Mouse (Mus musculus): Measurements from ENCODE around the gene Tmem184a.
A peak's percentile ranks its signal among the peaks of the same experiment; 100 is the strongest.

Tmem184a gene

GRCm38 (mm10) chr5:139813126-139813490 is 6.6 kb downstream of the Tmem184a start:
- DNase-seq = no peak

- no peak for DNase-seq
Observed at GRCm38 (mm10) chr5:139812398-139813125, 7.2 kb downstream of the Tmem184a start.

DNA sequence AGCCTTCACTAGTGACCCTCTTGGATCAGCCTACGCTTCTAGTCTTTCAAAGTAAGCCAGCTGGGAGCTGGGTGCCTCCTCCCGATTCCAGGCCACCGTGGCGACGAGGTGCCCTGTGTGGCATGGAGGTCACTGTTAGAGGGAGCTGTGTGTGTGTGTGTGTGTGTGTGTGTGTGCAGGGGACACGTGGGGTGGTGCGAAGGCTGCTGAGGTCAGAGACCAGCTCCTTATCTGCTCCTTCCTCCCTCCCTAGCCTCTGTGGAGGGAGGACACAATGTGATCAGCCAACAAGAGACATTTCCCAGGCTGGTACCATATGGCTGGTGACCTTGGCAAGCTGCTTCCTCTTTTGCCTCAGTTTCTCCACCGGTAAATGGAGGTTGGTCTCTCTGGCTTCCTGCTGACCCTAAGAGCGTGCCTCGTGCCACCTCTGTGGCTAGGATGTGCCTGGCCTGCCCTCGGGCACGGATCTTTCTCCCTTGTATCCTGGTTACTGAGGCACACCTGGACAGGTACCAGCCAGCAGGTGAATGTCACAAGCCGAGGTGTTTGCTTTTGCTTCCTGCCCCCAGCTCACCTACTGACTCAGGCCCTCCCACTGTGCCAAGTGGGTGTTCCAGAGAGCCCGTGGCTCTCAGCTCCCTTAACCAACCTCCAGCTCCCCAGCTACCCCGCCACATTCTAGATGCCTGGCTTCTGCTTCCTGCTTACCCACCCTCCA is 7.9 kb downstream of the Tmem184a start:
- no peak for DNase-seq

DNA sequence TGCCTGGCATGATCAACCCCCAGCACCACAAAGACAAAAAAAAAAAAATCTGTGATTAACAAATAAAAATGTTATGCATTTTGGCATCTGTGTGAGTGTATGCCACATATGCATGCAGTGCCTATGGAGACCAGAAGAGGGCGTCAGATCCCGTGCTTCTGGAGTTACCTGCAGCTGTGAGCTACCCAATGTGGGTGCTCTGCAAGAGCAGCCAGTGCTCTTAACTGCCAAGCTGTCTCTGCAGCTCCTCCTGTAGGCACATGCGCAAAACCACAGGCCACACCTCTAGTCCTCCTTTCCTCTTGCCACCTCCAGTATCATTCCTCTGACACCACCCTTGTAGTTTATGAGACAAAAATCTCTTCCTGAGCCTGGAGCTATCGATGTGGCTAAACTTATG is 10.3 kb downstream of the Tmem184a start:
- DNase-seq = peak in 1 of 2 experiments; percentile 18

GRCm38 (mm10) chr5:139805924-139806323 is 13.8 kb downstream of the Tmem184a start:
- DNase-seq = no peak

GRCm38 (mm10) chr5:139804573-139805111 is 15.1 kb downstream of the Tmem184a start:
- no peak for DNase-seq

DNA sequence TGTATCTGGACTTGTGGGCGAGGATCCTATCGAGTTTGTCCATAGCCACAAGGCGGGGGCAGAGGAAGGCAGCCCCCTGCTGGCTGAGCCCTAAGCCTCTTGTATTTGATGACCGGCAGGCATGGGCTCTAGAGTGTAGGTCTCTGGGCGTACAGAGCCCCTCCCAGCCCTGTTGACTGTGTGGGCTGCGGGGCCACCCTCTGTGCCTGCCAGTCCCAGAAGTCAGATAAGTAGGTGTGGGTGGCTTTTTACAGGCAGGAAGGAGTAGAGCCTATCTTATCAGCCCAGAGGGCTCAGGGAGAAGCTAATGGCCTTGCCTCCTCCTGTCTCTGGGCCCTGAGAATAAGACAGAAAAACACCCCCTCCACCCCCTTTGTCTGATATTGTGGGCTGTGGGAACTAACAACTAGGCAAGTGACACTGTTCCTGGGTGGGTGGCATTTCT is 15.6 kb downstream of the Tmem184a start:
- no peak for DNase-seq

GRCm38 (mm10) chr5:139803601-139804102 is 16.1 kb downstream of the Tmem184a start:
- peak; percentile 65 to 68 for DNase-seq

DNA sequence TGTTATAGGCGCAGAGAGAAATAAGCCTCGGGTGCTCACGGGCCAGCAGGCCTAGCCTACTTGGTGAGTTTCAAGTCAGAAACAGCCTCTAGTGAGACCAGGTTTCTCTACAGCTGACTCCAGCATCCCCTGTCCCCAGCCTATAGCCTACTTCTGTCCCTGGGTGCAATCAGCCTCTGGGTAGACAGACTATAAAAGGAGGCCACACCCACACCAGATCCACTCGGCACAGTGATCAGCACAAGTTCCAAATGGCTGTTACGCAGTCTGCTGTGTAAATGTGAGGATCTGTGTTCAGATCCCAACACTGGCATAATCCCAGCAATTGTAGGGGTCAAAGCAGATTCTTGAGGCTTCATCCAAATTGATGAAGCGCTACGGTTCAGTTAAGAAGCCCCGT is 16.6 kb downstream of the Tmem184a start:
- no peak for DNase-seq

DNA sequence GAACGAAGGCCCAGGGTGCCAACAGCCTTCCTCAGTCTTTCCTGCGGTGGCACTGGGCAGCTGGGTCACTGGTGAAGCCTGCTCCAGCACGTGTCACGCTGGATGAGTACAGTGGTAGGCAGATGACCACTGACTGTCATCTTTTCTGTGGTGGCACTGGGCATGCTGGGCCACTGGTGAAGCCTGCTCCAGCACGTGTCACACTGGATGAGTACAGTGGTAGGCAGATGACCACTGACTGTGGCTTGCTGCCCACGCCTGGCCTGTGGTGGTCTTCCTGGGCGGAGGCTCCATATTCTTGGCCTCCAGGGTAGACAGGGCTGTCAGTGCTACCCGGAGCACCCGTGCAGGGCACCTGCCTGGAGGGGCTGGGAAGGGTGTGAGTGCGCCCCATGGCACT is 17.8 kb downstream of the Tmem184a start:
- DNase-seq = no peak

- no peak for DNase-seq
Observed at GRCm38 (mm10) chr5:139801231-139801630, 18.5 kb downstream of the Tmem184a start.

GRCm38 (mm10) chr5:139799801-139800590 is 19.7 kb downstream of the Tmem184a start:
- no peak for DNase-seq

DNA sequence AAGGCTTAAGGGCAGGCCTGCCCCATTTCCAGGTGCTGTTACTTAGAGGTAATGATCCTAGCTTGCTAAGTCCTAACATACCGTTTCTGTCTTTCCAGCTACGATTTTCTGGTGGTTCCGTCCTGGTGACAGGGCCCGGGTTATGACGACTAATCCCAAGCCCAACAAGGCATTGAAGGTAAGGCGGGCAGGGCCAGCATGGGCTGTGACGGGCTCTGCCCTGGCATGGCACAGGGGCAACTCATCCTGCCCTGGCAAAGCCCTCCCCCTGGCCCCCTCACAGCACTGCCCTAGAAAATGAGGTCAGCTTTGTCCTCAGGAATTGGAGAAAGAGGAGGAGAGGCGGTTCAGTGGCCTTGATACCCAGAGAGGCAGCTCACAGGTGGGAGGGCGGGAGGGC is 20.7 kb downstream of the Tmem184a start:
- no peak for DNase-seq

DNA sequence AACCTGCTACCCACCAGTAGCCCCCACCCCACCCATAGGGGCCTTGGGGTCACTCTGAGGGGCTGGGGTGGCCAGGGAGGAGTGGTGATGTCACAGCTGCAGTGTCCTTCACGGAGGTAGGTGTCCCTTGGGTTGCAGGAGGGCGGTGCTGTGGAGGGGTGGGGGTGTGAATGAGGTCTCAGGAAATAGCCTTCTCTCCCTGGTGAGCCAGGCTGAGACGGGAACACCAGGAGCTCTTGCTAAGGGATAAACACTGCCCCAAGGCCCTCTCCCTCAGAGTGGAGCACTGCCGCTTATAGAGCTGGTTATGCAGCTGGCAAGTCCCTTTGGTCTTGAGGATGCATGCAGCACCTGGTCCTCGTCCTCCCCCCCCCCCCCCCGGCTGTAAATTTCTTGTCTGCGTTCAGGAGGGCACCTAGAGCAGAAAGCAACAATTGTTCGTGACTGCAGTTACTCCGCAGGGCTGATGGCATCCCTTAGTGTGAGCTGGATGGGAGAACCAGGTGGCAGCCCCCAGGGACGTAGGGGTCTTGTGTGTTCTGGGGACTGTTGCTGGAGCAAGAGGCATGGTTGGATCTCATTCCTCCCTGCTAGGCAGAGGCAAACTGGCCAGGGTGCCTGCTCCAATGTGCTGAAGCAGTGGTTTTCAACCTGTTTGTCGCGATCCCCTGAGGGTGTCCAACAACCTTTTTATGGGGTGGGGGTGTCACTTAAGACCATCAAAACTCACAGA is 21.4 kb downstream of the Tmem184a start:
- DNase-seq = no peak

- DNase-seq = no peak
Observed at GRCm38 (mm10) chr5:139797473-139798167, 22.1 kb downstream of the Tmem184a start.

- DNase-seq = no peak
Observed at GRCm38 (mm10) chr5:139796900-139797299, 22.8 kb downstream of the Tmem184a start.

DNA sequence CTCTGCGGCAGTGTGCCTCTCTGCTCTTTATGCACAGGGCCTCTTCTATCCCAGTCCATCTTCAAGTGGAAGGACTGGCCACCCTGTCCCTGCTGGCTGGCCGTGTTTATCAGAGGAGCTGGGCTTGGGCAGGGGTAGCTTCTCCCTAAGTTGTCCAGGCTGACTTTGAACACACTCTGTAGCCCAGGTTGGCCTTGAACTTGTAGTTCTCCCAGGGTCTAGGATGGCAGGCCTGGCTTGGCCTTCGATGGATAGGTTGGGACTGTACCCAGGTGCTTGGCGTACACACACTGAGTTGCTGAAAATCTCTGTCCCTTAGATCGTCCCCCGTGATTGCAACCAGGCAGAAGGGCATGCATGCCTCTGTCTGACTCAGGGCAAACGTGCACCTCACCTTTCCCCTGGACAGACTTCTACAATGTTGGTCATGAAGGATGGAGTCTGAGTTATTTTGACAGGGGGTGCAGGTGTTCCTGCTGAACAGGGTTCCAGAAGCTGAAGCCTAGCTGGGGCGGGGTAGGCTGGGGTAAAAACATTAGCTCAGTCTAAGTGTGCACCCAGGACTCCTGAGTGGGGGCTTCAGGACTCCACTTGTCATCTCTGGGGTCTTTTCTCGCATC is 23.6 kb downstream of the Tmem184a start:
- no peak for DNase-seq

GRCm38 (mm10) chr5:139794938-139795337 is 24.8 kb downstream of the Tmem184a start:
- DNase-seq = no peak

GRCm38 (mm10) chr5:139794137-139794536 is 25.6 kb downstream of the Tmem184a start:
- DNase-seq = no peak

DNA sequence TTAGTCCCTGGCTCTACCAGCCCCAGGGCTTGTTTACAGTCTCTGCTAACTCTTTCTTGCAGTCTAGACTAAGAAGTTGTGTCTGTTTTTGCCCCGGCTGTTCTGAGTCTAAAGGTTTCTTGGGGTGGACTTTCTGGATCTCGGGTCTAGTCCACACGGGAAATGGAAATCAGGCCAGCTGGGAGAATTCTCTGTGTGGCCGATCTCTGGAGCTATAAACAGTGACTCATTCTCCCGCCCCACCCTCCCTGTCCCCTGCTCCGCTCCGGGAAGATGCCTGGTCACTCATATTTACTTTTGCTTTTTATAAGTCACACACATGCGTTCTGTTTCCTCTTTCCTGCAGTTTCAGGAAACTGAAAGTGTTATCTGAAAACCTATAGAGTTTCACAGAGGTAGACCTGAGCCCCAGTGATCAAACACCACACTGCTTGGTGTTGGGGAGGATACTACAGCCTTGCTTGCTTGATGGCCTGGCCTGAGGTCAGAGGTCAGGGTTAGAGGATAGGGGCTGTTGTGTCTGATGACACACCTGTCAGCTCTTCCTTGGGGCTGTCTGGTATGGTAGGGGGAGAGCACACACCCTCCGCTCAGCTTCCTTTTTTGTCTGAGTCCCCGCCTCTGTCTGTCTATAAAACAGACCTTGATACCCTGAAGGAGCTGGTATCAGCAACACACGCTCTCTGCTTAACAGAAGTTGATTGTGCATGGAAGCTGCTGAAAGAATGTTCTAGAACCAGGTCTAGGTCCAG is 26.2 kb downstream of the Tmem184a start:
- DNase-seq = peak; percentile 46 to 50

DNA sequence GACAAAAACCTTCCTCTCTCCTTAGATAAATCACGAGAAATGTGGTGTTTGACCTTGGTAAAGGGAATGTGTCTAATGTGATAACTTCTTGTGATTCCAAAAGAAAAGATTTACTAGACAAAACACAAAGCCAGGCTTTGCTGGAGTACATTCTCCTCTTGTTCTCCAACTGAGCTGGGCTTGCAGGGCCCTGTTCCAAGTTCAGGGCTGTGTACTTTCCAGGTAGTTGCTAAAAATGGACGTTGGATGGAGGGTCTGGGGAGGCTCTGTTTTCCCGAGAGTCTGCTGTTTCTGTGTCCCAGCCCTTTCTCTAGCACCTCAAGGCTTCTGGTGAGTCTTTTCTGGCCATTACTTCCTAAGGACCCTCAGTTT is 26.8 kb downstream of the Tmem184a start:
- DNase-seq = no peak
